31 mouse cellular contexts compared by ENCODE assay signal in genomic region chrX:126899594-126899993, GRCm38 (mm10).
DNase-seq lines count a peak whose midpoint lies in the region; ATAC-seq and TF ChIP-seq lines count a peak whose summit lies in the region.
"Had no signal": no experiment of that assay in that cellular context is flagged by ENCODE, and none has a peak within 500 bp of the region (broad histone marks: within the 10 kb centered on the region; RNA-seq: fewer than 3 reads in every experiment).

No protein-coding gene starts in this region.

- TF ChIP-seq EP300 in liver, postnatal 0 days (IDR thresholded peaks at IDR 0.05; ENCODE audit: low read depth) = no peak

- no peaks in the 10 kb centered on the region for H3K36me3 ChIP-seq in hindbrain, postnatal 0 days (ENCODE audit: insufficient read depth, low read length)
- H3K36me3 ChIP-seq in hindbrain, embryonic 14.5 days (replicated peaks; ENCODE audit: control insufficient read depth, insufficient read depth) = no peaks in the 10 kb centered on the region
- H3K36me3 ChIP-seq in liver, postnatal 0 days (replicated peaks; ENCODE audit: insufficient read depth, low read length) = no peaks in the 10 kb centered on the region
- H3K36me3 ChIP-seq: hindbrain, embryonic 12.5 days; limb, embryonic 12.5 days; liver, embryonic 15.5 days; lung, embryonic 15.5 days; midbrain, embryonic 10.5 days; midbrain, embryonic 15.5 days; neural tube, embryonic 15.5 days; stomach, embryonic 15.5 days had no signal

- H3K9ac ChIP-seq in hindbrain, postnatal 0 days (replicated peaks; ENCODE audit: low read length) = no peak overlapping the region
- H3K9ac ChIP-seq in hindbrain, embryonic 14.5 days = no peak overlapping the region
- no peak overlapping the region for H3K9ac ChIP-seq in liver, postnatal 0 days (replicated peaks)
- H3K9ac ChIP-seq: forebrain, embryonic 13.5 days; hindbrain, embryonic 12.5 days; limb, embryonic 12.5 days; liver, embryonic 15.5 days; lung, embryonic 15.5 days; midbrain, embryonic 15.5 days; neural tube, embryonic 15.5 days; stomach, embryonic 15.5 days had no signal

- H3K27ac ChIP-seq in hindbrain, postnatal 0 days = no peak overlapping the region
- no peak overlapping the region for H3K27ac ChIP-seq in hindbrain, embryonic 14.5 days
- no peak overlapping the region for H3K27ac ChIP-seq in liver, postnatal 0 days (ENCODE audit: low read depth)
- H3K27ac ChIP-seq: forebrain, embryonic 13.5 days; gastrocnemius, adult 2 months; hindbrain, embryonic 12.5 days; limb, embryonic 12.5 days; liver, embryonic 15.5 days; lung, embryonic 15.5 days; midbrain, embryonic 10.5 days; midbrain, embryonic 15.5 days; neural tube, embryonic 15.5 days; stomach, embryonic 15.5 days had no signal

- no peak for ATAC-seq in hindbrain, postnatal 0 days
- no peak for ATAC-seq in hindbrain, embryonic 14.5 days (ENCODE audit: low FRiP score)
- no peak for ATAC-seq in liver, postnatal 0 days
- ATAC-seq: forebrain, embryonic 13.5 days; midbrain, embryonic 15.5 days had no signal

- H3K4me1 ChIP-seq in hindbrain, postnatal 0 days (ENCODE audit: insufficient read depth, low read length) = no peaks in the 10 kb centered on the region
- no peaks in the 10 kb centered on the region for H3K4me1 ChIP-seq in hindbrain, embryonic 14.5 days (replicated peaks; ENCODE audit: control insufficient read depth, insufficient read depth, low read length)
- no peaks in the 10 kb centered on the region for H3K4me1 ChIP-seq in liver, postnatal 0 days (ENCODE audit: insufficient read depth)
- H3K4me1 ChIP-seq: forebrain, embryonic 13.5 days; hindbrain, embryonic 12.5 days; limb, embryonic 12.5 days; liver, embryonic 15.5 days; lung, embryonic 15.5 days; midbrain, embryonic 10.5 days; midbrain, embryonic 15.5 days; neural tube, embryonic 15.5 days; stomach, embryonic 15.5 days had no signal

- no peaks in the 10 kb centered on the region for H3K9me3 ChIP-seq in hindbrain, postnatal 0 days (ENCODE audit: low read length)
- H3K9me3 ChIP-seq in hindbrain, embryonic 14.5 days (ENCODE audit: control insufficient read depth, low read length) = no peaks in the 10 kb centered on the region
- no peaks in the 10 kb centered on the region for H3K9me3 ChIP-seq in liver, postnatal 0 days (ENCODE audit: low read length)
- H3K9me3 ChIP-seq: limb, embryonic 12.5 days; liver, embryonic 15.5 days; lung, embryonic 15.5 days; midbrain, embryonic 10.5 days; midbrain, embryonic 15.5 days; neural tube, embryonic 15.5 days; stomach, embryonic 15.5 days had no signal

- no peak overlapping the region for H3K4me2 ChIP-seq in hindbrain, postnatal 0 days (ENCODE audit: low read depth, low read length)
- H3K4me2 ChIP-seq in hindbrain, embryonic 14.5 days (replicated peaks) = no peak overlapping the region
- no peak overlapping the region for H3K4me2 ChIP-seq in liver, postnatal 0 days (ENCODE audit: low read depth, low read length)
- H3K4me2 ChIP-seq: forebrain, embryonic 13.5 days; heart, embryonic 11.5 days; hindbrain, embryonic 12.5 days; limb, embryonic 12.5 days; liver, embryonic 15.5 days; lung, embryonic 15.5 days; midbrain, embryonic 15.5 days; neural tube, embryonic 15.5 days; stomach, embryonic 15.5 days had no signal

- no peak for DNase-seq in hindbrain, postnatal 0 days (ENCODE audit: low spot score)
- DNase-seq in hindbrain, embryonic 14.5 days (ENCODE audit: low spot score) = no peak
- DNase-seq in ES-CJ7 (ENCODE audit: low read depth, low spot score) (peak; percentile 35), R1 (ENCODE audit: low read depth, low spot score) (peak; percentile 37)
- DNase-seq in liver, postnatal 0 days = no peak
- no peak for DNase-seq in left cerebral cortex, adult 18-20 months (ENCODE audit: low spot score in 2 of 2)
- no peak for DNase-seq in testis, postnatal 10 days (ENCODE audit: low spot score)
- DNase-seq: adrenal gland, postnatal 25 days; B cell, adult 2 months; cerebellum, adult 18-20 months; cerebellum, postnatal 14 days; gastrocnemius, adult 2 months; gastrocnemius, postnatal 36 days; heart, adult 18-20 months; heart, postnatal 36 days; kidney, adult 18-20 months; kidney, postnatal 4 days; layer of hippocampus, postnatal 36 days; retina, postnatal 1 day; right cerebral cortex, postnatal 14 days; thymus, postnatal 25 days had no signal

- H3K4me3 ChIP-seq in hindbrain, postnatal 0 days (ENCODE audit: low read length) = no peak overlapping the region
- no peak overlapping the region for H3K4me3 ChIP-seq in hindbrain, embryonic 14.5 days (replicated peaks; ENCODE audit: low read length)
- H3K4me3 ChIP-seq in liver, postnatal 0 days (ENCODE audit: low read depth, low read length) = no peak overlapping the region
- H3K4me3 ChIP-seq: forebrain, embryonic 13.5 days; gastrocnemius, adult 2 months; hindbrain, embryonic 12.5 days; limb, embryonic 12.5 days; liver, embryonic 15.5 days; lung, embryonic 15.5 days; midbrain, embryonic 10.5 days; midbrain, embryonic 15.5 days; neural tube, embryonic 15.5 days; stomach, embryonic 15.5 days had no signal

- 0 out of 2 replicates have a peak, but pooled peaks have one; percentile 6 for TF ChIP-seq CTCF in hindbrain, postnatal 0 days (IDR thresholded peaks at IDR 0.05; ENCODE audit: low read depth)
- no peak for TF ChIP-seq CTCF in liver, postnatal 0 days (IDR thresholded peaks at IDR 0.05; ENCODE audit: low read depth)

- no peaks in the 10 kb centered on the region for H3K27me3 ChIP-seq in hindbrain, postnatal 0 days (ENCODE audit: insufficient read depth, low read length)
- no peaks in the 10 kb centered on the region for H3K27me3 ChIP-seq in hindbrain, embryonic 14.5 days (ENCODE audit: control insufficient read depth, insufficient read depth, low read length)
- H3K27me3 ChIP-seq in liver, postnatal 0 days (ENCODE audit: insufficient read depth, low read length) = no peaks in the 10 kb centered on the region
- H3K27me3 ChIP-seq: forebrain, embryonic 13.5 days; hindbrain, embryonic 12.5 days; limb, embryonic 12.5 days; liver, embryonic 15.5 days; lung, embryonic 15.5 days; midbrain, embryonic 15.5 days; neural tube, embryonic 15.5 days; stomach, embryonic 15.5 days had no signal

Comparison
In these comparisons a context has a peak if more than half of its experiments do, and no peak if none do; other contexts are left out.
1. DNase-seq: peak in ES-CJ7 (single experiment) and R1 (single experiment); none in hindbrain, postnatal 0 days (single experiment), hindbrain, embryonic 14.5 days (single experiment), liver, postnatal 0 days (single experiment), left cerebral cortex, adult 18-20 months (0 of 2) and testis, postnatal 10 days (single experiment).